Mouse (Mus musculus): ENCODE results near the gene Kcmf1.
"Not testable (repeated sequence)": the region's sequence is repeated elsewhere in the genome, so short reads cannot be mapped to it uniquely, and the experiment has no call there.

Kcmf1 gene

GRCm38 (mm10) chr6:72841986-72842502, 57.7 kb downstream of the Kcmf1 start:
- DNase-seq (ENCODE audit: low spot score), result no peak

GRCm38 (mm10) chr6:72840867-72841780, 58.7 kb downstream of the Kcmf1 start:
- DNase-seq (ENCODE audit: low spot score), result no peak

GRCm38 (mm10) chr6:72837756-72838155, 62.0 kb downstream of the Kcmf1 start:
- DNase-seq (ENCODE audit: low spot score), result no peak

- DNase-seq (ENCODE audit: low spot score), result no peak
These were observed 65.3 kb downstream of the Kcmf1 start for GRCm38 (mm10) chr6:72834518-72834917.

GRCm38 (mm10) chr6:72831858-72832257, 67.9 kb downstream of the Kcmf1 start:
- no peak for DNase-seq (ENCODE audit: low spot score)

- DNase-seq (ENCODE audit: low spot score), result no peak
These were observed 68.5 kb downstream of the Kcmf1 start for GRCm38 (mm10) chr6:72831276-72831675.

- no peak for DNase-seq (ENCODE audit: low spot score)
These were observed 70.9 kb downstream of the Kcmf1 start for GRCm38 (mm10) chr6:72828857-72829256.

DNA sequence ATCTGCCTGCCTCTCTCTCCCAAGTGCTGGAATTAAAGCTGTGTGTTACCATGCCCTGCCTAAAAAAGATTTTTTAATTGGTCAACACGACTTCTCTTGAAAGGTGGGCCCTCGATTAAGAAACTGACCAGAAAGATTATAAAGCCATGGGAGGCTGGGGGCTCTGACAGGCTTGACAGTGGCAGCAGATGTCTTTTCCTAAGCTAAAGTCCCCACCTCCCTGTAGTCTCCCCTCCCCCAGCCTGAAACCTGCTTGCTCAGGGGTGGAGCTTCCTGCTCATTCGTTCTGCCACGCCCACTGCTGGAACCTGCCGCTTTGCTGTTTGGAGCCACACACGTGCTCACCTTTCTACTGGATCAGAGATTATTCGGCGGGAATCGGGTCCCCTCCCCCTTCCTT, 71.7 kb downstream of the Kcmf1 start:
- DNase-seq (ENCODE audit: low spot score), result not testable (repeated sequence)

- no peak for DNase-seq (ENCODE audit: low spot score)
These were observed 74.0 kb downstream of the Kcmf1 start for GRCm38 (mm10) chr6:72825762-72826161.

DNA sequence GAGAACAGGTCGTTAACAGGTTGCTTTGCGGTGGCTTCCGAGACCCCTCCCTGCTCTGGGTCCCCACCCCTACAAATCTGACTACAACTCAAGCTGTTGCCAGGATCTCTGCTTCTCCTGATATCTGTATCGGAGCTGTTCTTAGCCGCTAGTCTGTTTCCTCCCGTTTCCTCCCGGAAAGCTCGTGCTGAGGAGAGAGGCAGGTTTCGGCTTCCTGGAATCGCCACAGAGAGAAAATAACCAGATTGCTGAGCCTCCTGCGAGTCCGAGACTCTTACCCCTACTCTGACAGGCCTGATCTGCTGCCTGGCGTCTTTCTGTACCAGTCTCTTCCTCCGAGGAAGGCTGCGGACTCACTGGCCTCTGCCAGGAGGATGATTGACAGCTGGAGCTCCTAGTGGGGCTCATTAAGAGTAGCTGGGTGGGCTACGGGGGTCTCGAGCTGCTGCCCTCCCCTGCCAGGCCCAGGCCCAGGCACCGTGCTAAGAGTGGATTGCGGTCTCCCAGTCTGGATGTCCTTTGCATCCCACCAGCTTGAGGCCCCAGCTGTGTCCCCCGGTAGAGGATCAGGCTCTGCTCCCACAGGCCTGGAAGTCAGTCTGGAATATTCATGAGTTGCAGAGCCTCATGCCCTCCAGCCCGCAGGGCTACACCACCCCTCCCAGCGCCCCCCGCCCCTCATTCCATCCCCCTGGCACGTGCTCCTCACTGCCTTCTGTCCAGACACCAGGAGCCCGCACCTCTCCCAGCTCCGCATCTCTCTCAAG, 74.6 kb downstream of the Kcmf1 start:
- no peak for DNase-seq (ENCODE audit: low spot score)

GRCm38 (mm10) chr6:72813456-72813855, 86.3 kb downstream of the Kcmf1 start:
- no peak for DNase-seq (ENCODE audit: low spot score)

DNA sequence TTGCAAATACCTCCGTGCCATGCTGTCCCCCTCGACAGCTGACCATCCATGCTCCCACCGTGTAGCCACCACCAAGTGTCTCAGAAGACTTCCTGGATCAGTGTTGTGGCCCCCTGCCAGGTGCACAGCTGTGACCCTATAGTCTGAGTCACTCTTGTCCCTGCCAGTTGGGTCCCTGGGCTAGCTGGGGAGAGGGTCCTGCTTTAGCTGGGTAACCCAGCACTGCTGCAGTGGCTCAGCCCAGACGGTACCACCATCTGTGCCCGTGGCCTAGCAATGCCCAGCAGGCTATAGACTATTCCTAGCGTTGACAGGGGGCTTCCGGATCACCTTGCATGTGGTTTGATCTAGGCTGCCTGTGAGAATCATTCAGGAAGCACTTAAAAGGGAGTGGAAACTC, 89.5 kb downstream of the Kcmf1 start:
- no peak for DNase-seq (ENCODE audit: low spot score)

DNA sequence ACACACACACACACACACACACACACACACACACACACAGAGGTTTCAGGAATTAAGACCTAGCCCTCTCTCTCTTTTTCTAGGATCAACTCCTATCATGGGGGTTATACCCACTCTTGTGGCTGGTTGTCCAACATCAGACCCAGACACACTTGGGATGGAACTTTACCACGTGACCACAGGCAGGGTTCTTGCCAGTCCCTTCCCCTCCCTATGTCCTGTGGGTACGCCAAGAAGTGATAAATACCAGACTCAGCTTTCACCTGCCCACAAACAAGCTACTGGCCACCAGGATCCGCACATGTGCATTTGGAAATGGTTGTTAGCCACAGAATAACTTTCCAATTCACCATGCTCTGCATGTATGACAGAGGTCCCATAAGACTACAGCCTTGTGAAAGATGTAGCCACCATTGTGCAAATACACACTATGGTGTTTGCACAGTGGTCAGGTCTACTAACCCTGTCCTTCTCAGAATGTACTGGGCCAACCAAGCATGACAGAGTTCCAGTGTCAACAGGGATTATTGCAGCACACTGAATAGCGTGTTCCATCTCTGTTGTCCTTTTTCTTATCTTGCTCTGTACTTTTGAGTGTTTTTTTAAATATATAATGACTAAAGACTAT, 90.1 kb downstream of the Kcmf1 start:
- no peak for DNase-seq (ENCODE audit: low spot score)

GRCm38 (mm10) chr6:72808342-72808741, 91.4 kb downstream of the Kcmf1 start:
- DNase-seq (ENCODE audit: low spot score), result no peak

- DNase-seq (ENCODE audit: low spot score), result no peak
These were observed 96.1 kb downstream of the Kcmf1 start for GRCm38 (mm10) chr6:72803669-72804068.

- DNase-seq (ENCODE audit: low spot score), result no peak
These were observed 97.7 kb downstream of the Kcmf1 start for GRCm38 (mm10) chr6:72802119-72802518.

DNA sequence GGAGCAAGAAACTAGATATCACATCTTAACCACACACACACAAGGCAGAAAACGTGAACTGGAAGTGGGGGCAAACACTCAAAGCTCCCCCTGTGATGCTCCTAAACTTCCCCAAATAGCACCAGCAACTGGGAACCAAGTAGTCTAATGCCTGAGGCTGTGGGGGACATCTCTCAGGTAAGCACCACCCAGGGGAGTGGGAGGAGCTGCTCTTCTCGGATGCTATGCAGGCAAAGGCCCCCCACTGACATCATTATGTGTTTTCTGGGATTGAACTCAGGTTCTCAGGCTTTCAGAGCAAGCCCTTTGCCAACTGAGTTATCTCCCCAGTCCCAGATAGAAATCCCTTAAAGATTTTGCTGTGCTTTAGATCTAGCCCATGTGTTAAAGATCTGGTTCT, 99.1 kb downstream of the Kcmf1 start:
- DNase-seq (ENCODE audit: low spot score), result no peak

DNA sequence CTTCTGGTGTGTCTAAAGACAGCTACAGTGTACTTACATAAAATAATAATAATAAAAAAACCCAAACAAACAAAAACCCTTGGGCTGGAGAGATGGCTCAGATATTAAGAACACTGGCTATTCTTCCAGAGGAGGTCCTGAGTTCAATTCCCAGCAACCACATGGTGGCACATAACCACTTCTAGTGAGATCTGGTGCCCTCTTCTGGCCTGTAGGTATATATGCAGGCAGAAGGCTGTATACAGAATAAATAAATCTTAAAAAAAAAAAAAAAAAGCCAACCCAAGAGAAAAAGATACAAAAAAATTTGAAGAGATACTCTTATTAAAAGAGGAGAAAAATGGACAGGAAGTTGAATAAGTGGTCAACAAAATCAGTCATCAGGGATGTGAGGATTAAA, 102.0 kb downstream of the Kcmf1 start:
- no peak for DNase-seq (ENCODE audit: low spot score)

DNA sequence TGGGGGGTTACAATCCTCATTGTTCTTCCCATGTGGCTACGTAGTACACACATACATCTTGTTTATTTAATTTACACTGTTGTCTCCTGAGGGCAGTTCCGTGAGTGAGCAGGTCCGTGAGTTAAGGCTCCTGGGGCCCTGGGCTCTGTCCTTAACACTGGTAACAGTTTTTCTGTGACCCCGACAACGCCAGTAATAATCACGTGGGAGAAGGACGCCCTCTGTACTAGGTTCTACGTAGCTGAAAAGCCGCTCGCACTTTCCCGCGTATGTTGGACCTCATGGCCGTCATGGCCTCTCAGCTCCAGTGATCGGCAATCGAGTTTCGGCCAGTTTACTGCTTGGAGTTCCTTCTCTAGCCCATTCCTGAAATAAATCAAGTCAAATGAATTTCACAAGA, 104.3 kb downstream of the Kcmf1 start:
- DNase-seq (ENCODE audit: low spot score), result no peak

- DNase-seq (ENCODE audit: low spot score), result no peak
These were observed 104.9 kb downstream of the Kcmf1 start for GRCm38 (mm10) chr6:72794870-72795269.

DNA sequence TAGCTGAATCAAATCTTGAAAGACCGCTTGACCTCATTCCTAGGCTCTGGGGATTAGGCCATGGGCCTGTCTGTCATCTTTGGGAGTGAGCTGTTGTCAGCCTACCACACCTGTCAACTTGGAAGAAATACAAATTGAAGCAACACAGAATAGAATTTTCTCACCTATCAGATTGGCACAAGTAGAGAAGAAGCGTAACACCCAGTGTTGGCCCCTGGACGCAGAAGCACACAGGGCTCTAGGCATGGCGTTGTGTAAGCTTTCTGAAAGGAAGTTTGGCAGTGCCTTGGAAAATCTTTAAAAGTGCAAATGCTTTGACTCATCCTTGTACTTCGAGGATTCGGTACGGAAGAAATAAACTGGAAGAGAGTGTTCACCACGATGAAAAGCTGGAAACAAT, 107.1 kb downstream of the Kcmf1 start:
- DNase-seq (ENCODE audit: low spot score), result no peak

Measured in ovary, adult 18-20 months (tissue).